Mouse (Mus musculus) G1E (cell line): ENCODE data around the gene Slbp.

Source experiments
- CTCF ChIP-seq: IDR thresholded peaks from 2 replicates; pipeline ENCODE4 v1.5.1; 2012; ENCODE audit warnings: low read depth, low read length, inconsistent platforms, mixed read lengths
- GATA1 ChIP-seq: IDR thresholded peaks from 2 replicates; pipeline ENCODE4 v1.6.1; 2012; ENCODE audit warnings: borderline replicate concordance, low read length, inconsistent platforms, mixed read lengths

GRCm38 (mm10) chr5:33678244-33678643, 25.9 kb upstream of the Slbp start:
- TF ChIP-seq CTCF (no peak), GATA1 (no peak)
